Comparison of ENCODE assay signal across 8 mouse cellular contexts in the genomic region with DNA sequence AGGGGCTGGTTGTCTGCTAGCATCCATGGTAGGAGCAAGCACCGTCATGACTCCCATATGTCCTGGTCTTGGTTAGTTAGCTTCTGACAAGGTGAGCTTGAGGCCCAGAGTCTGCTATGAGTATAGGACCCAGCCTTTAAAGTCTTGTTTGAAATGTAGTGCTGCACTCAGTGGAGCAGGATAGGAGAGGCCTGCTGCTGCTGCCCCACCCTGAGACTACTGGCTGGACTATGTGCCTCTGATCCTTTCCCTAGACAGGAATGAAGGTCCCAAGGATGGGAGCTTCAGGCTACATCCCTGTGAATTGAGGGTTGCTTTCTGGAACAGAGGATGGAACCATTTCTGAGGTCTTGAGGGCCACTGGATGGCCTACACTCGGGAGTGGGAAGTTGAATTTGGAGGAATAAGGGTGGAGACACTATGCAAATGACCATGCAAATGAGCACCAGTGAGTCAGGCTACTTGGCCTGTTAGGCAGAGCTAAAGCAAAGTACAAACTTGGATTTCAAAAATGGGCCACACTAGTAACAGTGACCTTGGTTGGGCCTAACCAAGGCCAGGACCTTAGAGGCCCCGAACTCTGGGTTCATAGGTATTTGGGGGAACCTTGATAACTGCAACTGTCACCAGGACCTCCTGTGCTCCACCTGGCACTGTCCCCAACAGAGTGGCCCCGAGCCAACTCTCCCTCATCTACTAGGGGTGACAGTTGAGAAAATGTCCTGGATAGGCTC. TPM values are rescaled to one million over a fixed set of nuclear protein-coding genes. Genes with fewer than 3 reads are reported as not detected.
DNase-seq lines count a peak whose midpoint lies in the region; TF ChIP-seq lines count a peak whose summit lies in the region.

No protein-coding gene starts in this region.

- H3K79me2 ChIP-seq in macrophage (ENCODE audit: inconsistent target): peaks cover 100% of the 10 kb centered on the region

- no peak for TF ChIP-seq CTCF in cerebellum, adult 2 months (IDR thresholded peaks at IDR 0.05; ENCODE audit: borderline replicate concordance, insufficient read depth, low read depth, low read length)
- TF ChIP-seq CTCF in kidney, adult 2 months (conservative IDR thresholded peaks at IDR 0.05; ENCODE audit: insufficient read depth, insufficient read length, low read depth, low read length): no peak

- TF ChIP-seq POLR2A in cerebellum, adult 2 months (IDR thresholded peaks at IDR 0.05; ENCODE audit: borderline replicate concordance, insufficient read depth, low read length): no peak
- no peak for TF ChIP-seq POLR2A in kidney, adult 2 months (IDR thresholded peaks at IDR 0.05; ENCODE audit: low read depth, low read length)

- 8% methylated on average over 4 of the region's 4 CpGs for WGBS in cerebellum, adult 2 months
- 33% methylated on average over 4 of the region's 4 CpGs for whole genome bisulfite sequencing in kidney, adult 2 months
- 31% methylated on average over 4 of the region's 4 CpGs for WGBS in macrophage (ENCODE audit: missing documents)

- DNase-seq in ovary, postnatal 36 days (ENCODE audit: low spot score): peak; percentile 46
- no peak for DNase-seq in ovary, adult 18-20 months (ENCODE audit: low spot score)
- peak; percentile 66 to 73 for DNase-seq in cerebellum, adult 2 months
- DNase-seq in heart, adult 8-10 months (ENCODE audit: low spot score): peak; percentile 68
- DNase-seq in kidney, adult 2 months: peak; percentile 74
- DNase-seq in natural killer cell, adult 2 months (ENCODE audit: low spot score in 2 of 2): no peak
- no peak for DNase-seq in c-Kit-positive CD71-positive TER-119-positive erythroid progenitor cells, embryonic 14.5 days (ENCODE audit: low spot score)

- peak overlapping the region; percentile 93 for H3K27ac ChIP-seq in cerebellum, adult 2 months (ENCODE audit: insufficient read depth, low read length)
- H3K27ac ChIP-seq in kidney, adult 2 months (ENCODE audit: insufficient read depth, low read depth, low read length): peak overlapping the region; percentile 70
- H3K27ac ChIP-seq in macrophage: peak overlapping the region; percentile 47

- peaks cover 75% of the 10 kb centered on the region for H3K4me1 ChIP-seq in cerebellum, adult 2 months (ENCODE audit: control insufficient read depth, insufficient read depth, low read length)
- peaks cover 74% of the 10 kb centered on the region for H3K4me1 ChIP-seq in kidney, adult 2 months (ENCODE audit: control insufficient read depth, insufficient read depth, low read length)

- H3K36me3 ChIP-seq in kidney, adult 2 months (ENCODE audit: control insufficient read depth, insufficient read depth, low read length): no peaks in the 10 kb centered on the region
- no peaks in the 10 kb centered on the region for H3K36me3 ChIP-seq in macrophage (ENCODE audit: inconsistent target)

- H3K27me3 ChIP-seq in cerebellum, adult 2 months (ENCODE audit: control insufficient read depth, insufficient read depth, low read length): no peaks in the 10 kb centered on the region
- no peaks in the 10 kb centered on the region for H3K27me3 ChIP-seq in kidney, adult 2 months (replicated peaks; ENCODE audit: control insufficient read depth, insufficient read depth, low read length)

- no peak overlapping the region for H3K4me3 ChIP-seq in cerebellum, adult 2 months (replicated peaks; ENCODE audit: insufficient read depth, low read depth, low read length)
- no peak overlapping the region for H3K4me3 ChIP-seq in kidney, adult 2 months (ENCODE audit: insufficient read depth, low read depth, low read length)
- H3K4me3 ChIP-seq in macrophage (ENCODE audit: inconsistent target): no peak overlapping the region

RNA-seq across cellular contexts. Expression of gene Mef2d, which starts 6.8 kb away (rescaled TPM):
- 102 and 116 TPM in 2 replicates for polyA plus RNA-seq in cerebellum, adult 2 months (2012; rRNA removed)
- 100 to 1,000 TPM; 125 to 139 (median 131) TPM for total RNA-seq in heart, adult 8-10 months (2022)
- polyA plus RNA-seq in kidney, adult 2 months (2012; rRNA removed): 41.8 and 42.7 TPM in 2 replicates
- 100 to 1,000 TPM in 17 of 26 experiments, 10 to 100 TPM in 9; 29.4 to 174 (median 111) TPM for total RNA-seq in macrophage (2018; cell fraction: chromatin; rRNA removed)
- total RNA-seq in macrophage (2018; cell fraction: cytosol; rRNA removed): 10 to 100 TPM; 29.8 to 74.5 (median 47.8) TPM
- total RNA-seq in macrophage (2018; cell fraction: nucleus; rRNA removed): 100 to 1,000 TPM in 10 of 26 experiments, 10 to 100 TPM in 16; 36.8 to 163 (median 85.6) TPM
- polyA plus RNA-seq in macrophage (2018): 37.8 to 68.1 TPM (median 46.3 TPM) in 3 replicates

Comparison
In these comparisons a context has a peak if more than half of its experiments do, and no peak if none do; other contexts are left out.
1. DNase-seq: peak in ovary, postnatal 36 days (single experiment), cerebellum, adult 2 months (2 of 2), heart, adult 8-10 months (single experiment) and kidney, adult 2 months (single experiment); none in ovary, adult 18-20 months (single experiment), natural killer cell, adult 2 months (0 of 2) and c-Kit-positive CD71-positive TER-119-positive erythroid progenitor cells, embryonic 14.5 days (single experiment).
2. Peak in every context shown above with its lines, with median percentiles within 50 percentile points of each other: H3K27ac ChIP-seq.